Mouse (Mus musculus) urinary bladder, postnatal 25 days (tissue): ENCODE measurements around the gene Tmem9.

ENCODE experiments used
- DNase-seq: peaks from one replicate; pipeline ENCODE4 v3.0.0; 2022; ENCODE audit warnings: low spot score

Tmem9 gene

GRCm38 (mm10) chr1:136031697-136032096 lies 23.7 kb downstream of the Tmem9 start:
- no peak for DNase-seq

GRCm38 (mm10) chr1:136032961-136033360 lies 25.0 kb downstream of the Tmem9 start:
- no peak for DNase-seq

- no peak for DNase-seq
These were observed 31.0 kb downstream of the Tmem9 start for GRCm38 (mm10) chr1:136038746-136039538.

GRCm38 (mm10) chr1:136040452-136040851 lies 32.5 kb downstream of the Tmem9 start:
- DNase-seq: no peak

GRCm38 (mm10) chr1:136040874-136041273 lies 32.9 kb downstream of the Tmem9 start:
- DNase-seq: no peak

GRCm38 (mm10) chr1:136045774-136046173 lies 37.8 kb downstream of the Tmem9 start:
- DNase-seq: peak; percentile 49

- no peak for DNase-seq
These were observed 39.5 kb downstream of the Tmem9 start for GRCm38 (mm10) chr1:136047432-136047831.

- DNase-seq: no peak
These were observed 39.9 kb downstream of the Tmem9 start for GRCm38 (mm10) chr1:136047894-136048293.

- no peak for DNase-seq
These were observed 42.5 kb downstream of the Tmem9 start, which contains the start of gene Ascl5 for GRCm38 (mm10) chr1:136050312-136051012. Gene Ascl5 (plus strand): TSS chr1:136050804.

- DNase-seq: no peak
These were observed 43.0 kb downstream of the Tmem9 start for GRCm38 (mm10) chr1:136051013-136051315.

GRCm38 (mm10) chr1:136051465-136051864 lies 43.5 kb downstream of the Tmem9 start:
- peak; percentile 36 for DNase-seq

GRCm38 (mm10) chr1:136052547-136052946 lies 44.6 kb downstream of the Tmem9 start, which contains the start of gene Cacna1s:
Gene Cacna1s (plus strand): TSS chr1:136052750.
- DNase-seq: no peak

GRCm38 (mm10) chr1:136055771-136056170 lies 47.8 kb downstream of the Tmem9 start:
- DNase-seq: no peak

GRCm38 (mm10) chr1:136058594-136058993 lies 50.6 kb downstream of the Tmem9 start:
- DNase-seq: no peak

- DNase-seq: peak; percentile 58
These were observed 53.3 kb downstream of the Tmem9 start for GRCm38 (mm10) chr1:136061041-136061789.

GRCm38 (mm10) chr1:136061790-136062141 lies 53.8 kb downstream of the Tmem9 start:
- DNase-seq: no peak

- DNase-seq: no peak
These were observed 56.0 kb downstream of the Tmem9 start for GRCm38 (mm10) chr1:136063991-136064390.

GRCm38 (mm10) chr1:136066621-136067020 lies 58.7 kb downstream of the Tmem9 start:
- DNase-seq: no peak

GRCm38 (mm10) chr1:136067579-136067978 lies 59.6 kb downstream of the Tmem9 start:
- no peak for DNase-seq

- DNase-seq: peak; percentile 19
These were observed 68.1 kb downstream of the Tmem9 start for GRCm38 (mm10) chr1:136076086-136076485.

GRCm38 (mm10) chr1:136077656-136078055 lies 69.7 kb downstream of the Tmem9 start:
- DNase-seq: no peak

GRCm38 (mm10) chr1:136081161-136081560 lies 73.2 kb downstream of the Tmem9 start:
- no peak for DNase-seq
